Mouse (Mus musculus) hematopoietic stem cell, adult 5-6 weeks (primary cell): ENCODE data around the gene 9930104L06Rik. TPM values are rescaled to one million over a fixed set of nuclear protein-coding genes. Genes with fewer than 3 reads are reported as not detected.

Experiments used
- ATAC-seq, 2 experiments: fragments of 125-278 bp in 1 of 2; replicated peaks in 1 of 2; 2 replicates each; pipeline ENCODE4 v1.8.0; 2016 to 2017; ENCODE audit warnings: inconsistent platforms in 2 of 2, mild to moderate bottlenecking in 2 of 2, moderate number of reproducible peaks in 2 of 2, low read depth in 1 of 2, moderate TSS enrichment in 1 of 2; ENCODE audit not compliant: low FRiP score in 2 of 2, poor library complexity in 2 of 2, severe bottlenecking in 2 of 2, insufficient read depth in 1 of 2, low TSS enrichment in 1 of 2
- total RNA-seq: library from RNA; stranded (forward); fragments of 172-1452, 232-1000 nt; gene quantifications from 2 replicates; pipeline ENCODE4 v1.2.3, GENCODE M21; 2017

Gene 9930104L06Rik
- total RNA-seq, 1 experiment from 2014 or later: 15.4 TPM

GRCm38 (mm10) chr4:124984871-124985670 is 48.2 kb downstream of the 9930104L06Rik start:
- no peak for ATAC-seq

GRCm38 (mm10) chr4:124985671-124986602 is 49.1 kb downstream of the 9930104L06Rik start, which contains the start of gene Rspo1:
Gene Rspo1 (plus strand): TSS chr4:124986430.
- no peak for ATAC-seq

- no peak for ATAC-seq
Measured at GRCm38 (mm10) chr4:124986739-124987710, 50.2 kb downstream of the 9930104L06Rik start.

DNA sequence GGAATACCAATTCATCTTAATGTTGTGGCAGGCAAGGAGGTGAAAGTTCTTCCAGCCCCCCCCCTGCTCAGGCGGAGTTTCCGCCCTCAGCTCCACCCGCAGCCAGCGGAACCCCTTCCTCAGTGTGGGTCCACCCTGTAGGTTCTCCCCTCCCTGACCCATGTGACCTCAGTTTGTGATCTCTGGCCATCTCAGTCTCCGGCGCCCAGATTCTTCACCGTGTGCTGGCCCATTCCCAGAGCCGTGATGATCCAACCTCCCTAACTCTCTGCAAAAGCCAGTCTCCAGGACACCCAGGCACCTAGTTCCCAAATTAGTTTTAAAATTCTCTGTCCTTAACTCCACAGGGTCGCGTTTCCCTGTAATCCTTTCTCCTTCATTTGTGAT is 50.9 kb downstream of the 9930104L06Rik start:
- no peak for ATAC-seq

DNA sequence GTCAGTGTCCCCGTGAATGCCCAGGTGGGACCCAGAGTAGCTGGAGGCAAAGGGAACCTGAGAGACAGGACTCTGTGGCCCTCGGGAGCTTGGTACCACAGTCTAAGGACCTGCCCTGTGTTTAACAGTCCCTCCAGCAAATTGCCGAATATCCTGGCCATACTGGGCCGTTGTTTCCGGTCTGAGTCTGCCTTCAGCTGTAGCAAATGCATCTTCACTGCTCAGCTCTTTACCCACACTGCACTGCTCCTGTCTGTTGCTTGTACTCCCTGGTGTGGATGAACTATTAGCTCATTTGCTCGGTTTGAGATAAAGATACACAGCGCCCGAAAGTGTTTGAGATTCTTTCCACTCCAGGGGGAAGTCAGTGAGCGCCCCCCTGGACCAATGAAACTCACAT is 51.5 kb downstream of the 9930104L06Rik start:
- ATAC-seq: no peak

- ATAC-seq: peak; percentile 2 to 10; a peak in 1 of 4 replicates
Measured at GRCm38 (mm10) chr4:124989787-124990253, 53.0 kb downstream of the 9930104L06Rik start.

GRCm38 (mm10) chr4:124990325-124990724 is 53.5 kb downstream of the 9930104L06Rik start:
- peak; percentile 67 to 70 for ATAC-seq

Other genes with a start within 250 kb of the 9930104L06Rik start
- 77.8 and 93.4 TPM in 2 replicates for gene Utp11, start 243.4 kb upstream of the 9930104L06Rik start, total RNA-seq
- gene Fhl3, start 236.3 kb upstream of the 9930104L06Rik start, total RNA-seq: 9.7 and 15.5 TPM in 2 replicates
- 118 and 153 TPM in 2 replicates for gene Sf3a3, start 222.3 kb upstream of the 9930104L06Rik start, total RNA-seq
- 33.5 and 42.3 TPM in 2 replicates for gene Inpp5b, start 195.2 kb upstream of the 9930104L06Rik start, total RNA-seq
- gene Mtf1, start 134.9 kb upstream of the 9930104L06Rik start, total RNA-seq: 24.5 and 35.9 TPM in 2 replicates
- 37.7 and 54.7 TPM in 2 replicates for gene Yrdc, start 86.4 kb upstream of the 9930104L06Rik start, total RNA-seq
- gene 1110065P20Rik, start 85.9 kb upstream of the 9930104L06Rik start, total RNA-seq: 6.4 and 7.6 TPM in 2 replicates
- not detected in 2 replicates for gene Maneal, start 74.9 kb upstream of the 9930104L06Rik start, total RNA-seq
- gene Epha10, start 56.1 kb upstream of the 9930104L06Rik start, total RNA-seq: not detected in 2 replicates
- 69.7 and 89.3 TPM in 2 replicates for gene Cdca8, start 2.3 kb downstream of the 9930104L06Rik start, total RNA-seq
- 2.3 TPM in 1 of 2 replicates, not detected in the other for gene Rspo1, start 49.4 kb downstream of the 9930104L06Rik start, total RNA-seq
- 161 and 225 TPM in 2 replicates for gene Gnl2, start 79.5 kb downstream of the 9930104L06Rik start, total RNA-seq
- gene Dnali1, start 128.7 kb downstream of the 9930104L06Rik start, total RNA-seq: not detected in 2 replicates
- 26.7 and 36.9 TPM in 2 replicates for gene Snip1, start 129.6 kb downstream of the 9930104L06Rik start, total RNA-seq
- gene Meaf6, start 148.1 kb downstream of the 9930104L06Rik start, total RNA-seq: 44.0 and 68.0 TPM in 2 replicates
- gene Zc3h12a, start 190.8 kb downstream of the 9930104L06Rik start, total RNA-seq: 7.0 and 11.4 TPM in 2 replicates